Mouse (Mus musculus): ENCODE results near the gene Catsper2.

DNA sequence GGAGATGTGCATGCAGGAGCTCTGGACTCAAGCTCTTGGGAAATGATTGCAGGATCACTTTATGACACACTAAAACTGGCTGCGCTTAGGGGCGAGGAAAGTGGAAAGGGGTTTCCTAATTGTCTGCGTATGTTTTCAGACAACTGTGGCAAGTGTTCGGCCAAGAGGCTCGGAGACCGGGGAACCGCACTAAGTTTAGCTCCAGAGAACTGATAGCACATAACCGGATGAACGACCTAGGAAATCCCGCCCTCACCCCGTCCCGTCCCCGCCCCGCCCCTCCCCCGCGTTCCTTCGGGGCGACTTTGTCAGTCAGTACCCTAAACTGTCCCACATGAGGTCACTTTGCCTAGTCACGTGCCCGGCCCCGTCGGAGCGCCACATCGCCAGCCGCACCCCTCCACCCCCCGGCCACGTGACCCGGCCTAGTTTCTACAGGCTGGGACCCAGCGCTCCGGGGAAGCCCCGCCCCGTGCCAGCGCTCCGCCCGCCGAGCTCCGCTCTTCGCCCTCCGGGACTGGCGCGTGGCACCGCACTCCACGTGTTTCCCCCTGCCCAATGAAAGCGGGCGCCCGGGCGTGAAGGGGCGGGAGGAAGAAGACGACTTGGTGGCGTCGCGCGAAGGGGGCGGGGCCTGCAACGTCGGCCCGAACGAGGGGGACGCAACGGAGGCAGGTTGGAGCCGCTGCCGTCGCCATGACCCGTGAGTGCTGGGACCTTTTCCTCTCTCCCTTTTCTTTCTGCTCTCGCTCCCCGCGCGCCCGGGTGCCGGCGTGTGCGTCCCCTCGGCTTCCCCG lies 35.3 kb upstream of the Catsper2 start, which contains the start of gene Serf2:
- no peak for TF ChIP-seq CTCF (IDR thresholded peaks at IDR 0.05; ENCODE audit: extremely low read depth, insufficient read depth, insufficient read length, insufficient replicate concordance)
- peak; percentile 92 for TF ChIP-seq POLR2A (IDR thresholded peaks at IDR 0.05; ENCODE audit: low read depth, low read length)
